Mouse (Mus musculus): ENCODE measurements around the gene Krtap15.

- TF ChIP-seq GATA1 (IDR thresholded peaks at IDR 0.05; ENCODE audit: low read length) (no peak), TAL1 (IDR thresholded peaks at IDR 0.05; ENCODE audit: low read length) (no peak)
Observed at GRCm38 (mm10) chr16:88874169-88874568, 54.2 kb downstream of the Krtap15 start, which contains the start of gene Krtap19-2.

Data from erythroblast, embryonic 14.5 days (primary cell).